Mouse (Mus musculus) common myeloid progenitor, adult 5-6 weeks (primary cell): ENCODE measurements around the gene Gm37419. TPM values are rescaled to one million over a fixed set of nuclear protein-coding genes. Genes with fewer than 3 reads are reported as not detected.

Experiments used
- total RNA-seq: library from RNA; stranded (forward); fragments of 200-1000, 187-1606 nt; gene quantifications from 2 replicates; pipeline ENCODE4 v1.2.3, GENCODE M21; 2017

Gene Gm37419
- total RNA-seq, 1 experiment from 2014 or later, result not detected

Other genes starting within 250 kb of the Gm37419 start
- not detected in 2 replicates for gene Sst, start 97.5 kb upstream of the Gm37419 start, total RNA-seq
- not detected in 2 replicates for gene Rtp2, start 56.1 kb upstream of the Gm37419 start, total RNA-seq
- gene Bcl6, start 370 bp downstream of the Gm37419 start, total RNA-seq, result 1.5 and 1.9 TPM in 2 replicates